Mouse (Mus musculus) G1E-ER4 (cell line): ENCODE measurements around the gene Nrtn. TPM values are rescaled to one million over a fixed set of nuclear protein-coding genes. Genes with fewer than 3 reads are reported as not detected.

Experiments
- GATA1 ChIP-seq: IDR thresholded peaks from one replicate; pipeline ENCODE4 v1.8.0; 2012; ENCODE audit warnings: low read length, inconsistent platforms
- polyA plus RNA-seq: library from polyadenylated mRNA; stranded (reverse); fragments of >175 nt; gene quantifications from 2 replicates; pipeline ENCODE4 v1.2.3, GENCODE M21; 2012

The Nrtn gene
- polyA plus RNA-seq, 1 experiment, result not detected

DNA sequence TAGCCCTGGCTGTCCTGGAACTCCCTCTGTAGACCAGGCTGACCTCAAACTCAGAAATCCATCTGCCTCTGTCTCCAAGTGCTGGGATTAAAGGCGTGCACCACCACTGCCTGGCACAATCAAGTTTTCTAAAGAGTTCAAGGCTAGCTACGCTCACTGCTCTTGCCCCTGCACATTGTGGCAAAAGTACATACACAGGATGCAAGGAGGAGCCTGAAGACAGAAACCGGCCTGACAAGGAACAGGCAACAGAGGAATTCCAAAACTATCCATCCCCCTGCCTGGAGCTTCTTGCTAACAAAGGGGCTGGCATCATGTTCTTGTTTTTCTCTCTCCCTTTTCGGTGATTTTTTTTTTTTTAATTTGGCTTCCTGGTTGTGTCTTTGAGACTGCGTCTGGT lies 13.2 kb downstream of the Nrtn start:
- TF ChIP-seq GATA1, result no peak

DNA sequence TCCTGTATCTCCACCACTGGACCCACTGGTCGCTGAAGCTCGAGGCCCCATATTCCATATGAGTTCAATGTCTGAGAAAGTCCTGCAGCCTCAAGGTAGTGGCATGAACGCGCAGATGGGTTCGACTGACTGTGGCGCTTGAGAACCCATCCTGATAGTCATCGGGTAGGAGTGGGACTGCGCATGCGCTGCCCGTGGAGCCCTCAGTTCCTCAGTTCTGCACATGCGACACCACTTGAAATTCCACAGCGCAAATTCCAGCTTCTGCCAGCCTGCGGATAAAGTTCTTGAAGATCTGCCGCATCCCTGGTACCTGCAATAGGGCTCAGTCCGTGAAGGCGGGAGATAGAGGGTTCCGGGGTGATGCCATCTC lies 16.6 kb downstream of the Nrtn start:
- no peak for TF ChIP-seq GATA1

DNA sequence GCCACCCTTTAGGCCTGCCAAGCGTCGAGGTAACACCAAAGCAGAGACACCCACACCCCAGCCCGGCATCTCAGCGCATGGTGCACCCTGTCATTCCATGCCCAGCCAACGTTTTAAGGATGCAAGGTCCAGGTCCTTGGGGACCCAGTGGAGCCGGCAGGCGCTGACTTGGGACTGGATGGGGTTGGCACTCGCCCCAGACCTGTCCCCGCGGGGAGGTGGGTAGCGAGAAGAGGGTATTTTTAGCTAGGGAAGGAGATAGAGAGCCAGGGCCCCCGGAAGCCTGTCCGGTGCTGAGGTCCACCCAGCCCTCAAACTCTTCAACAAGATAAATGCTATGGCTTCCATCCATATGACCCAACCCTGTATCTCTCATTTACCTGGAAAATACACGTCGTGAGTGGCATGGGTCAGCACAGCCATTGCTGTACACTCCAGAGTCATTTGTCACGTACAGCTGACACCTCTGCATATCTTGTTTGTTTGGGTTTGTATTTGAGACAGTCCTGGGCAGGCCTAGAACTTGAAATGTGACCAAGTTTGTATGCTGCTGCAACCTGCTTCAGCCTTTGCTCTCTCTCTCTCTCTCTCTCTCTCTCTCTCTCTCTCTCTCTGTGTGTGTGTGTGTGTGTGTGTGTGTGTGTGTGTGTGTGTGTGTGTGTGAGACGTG lies 17.1 kb downstream of the Nrtn start:
- TF ChIP-seq GATA1, result no peak

DNA sequence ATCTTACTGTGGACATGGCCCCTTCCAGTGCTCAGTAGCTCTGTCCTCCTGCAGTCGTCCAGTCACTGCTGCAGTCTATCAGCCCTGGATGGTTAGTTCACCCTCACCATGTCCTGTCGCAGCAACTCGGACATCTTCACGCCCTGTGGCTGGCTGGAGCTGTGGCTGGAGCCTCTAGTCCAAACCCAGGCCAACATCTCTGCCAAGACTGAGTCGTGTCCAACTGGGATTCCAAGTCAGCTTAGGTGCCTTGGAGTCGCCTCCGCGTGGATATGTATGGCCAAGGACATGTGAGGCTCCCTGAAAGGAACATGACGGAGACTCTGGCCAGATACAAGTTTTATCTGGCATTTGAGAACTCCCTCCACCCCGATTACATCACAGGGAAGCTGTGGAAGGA lies 19.1 kb downstream of the Nrtn start:
- TF ChIP-seq GATA1, result no peak

DNA sequence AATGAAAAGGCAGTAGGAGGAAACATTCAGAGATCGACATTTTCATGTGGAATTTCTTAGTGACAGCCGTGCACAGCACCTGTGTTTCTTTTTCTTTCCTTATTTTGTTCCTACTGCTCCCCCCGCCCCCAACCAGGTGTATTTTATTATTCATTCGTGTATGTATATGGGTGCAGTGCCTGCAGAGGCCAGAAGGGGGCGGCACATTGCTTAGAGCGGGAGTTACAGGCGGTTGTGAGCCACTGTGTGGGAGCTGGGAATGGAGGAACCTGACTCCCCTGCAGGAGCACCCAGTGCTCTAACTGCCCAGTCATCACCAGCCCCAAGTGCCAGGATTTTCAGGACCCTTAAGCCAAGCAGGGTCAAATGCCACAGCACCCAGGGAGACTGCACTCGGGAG lies 20.8 kb downstream of the Nrtn start:
- TF ChIP-seq GATA1, result no peak

DNA sequence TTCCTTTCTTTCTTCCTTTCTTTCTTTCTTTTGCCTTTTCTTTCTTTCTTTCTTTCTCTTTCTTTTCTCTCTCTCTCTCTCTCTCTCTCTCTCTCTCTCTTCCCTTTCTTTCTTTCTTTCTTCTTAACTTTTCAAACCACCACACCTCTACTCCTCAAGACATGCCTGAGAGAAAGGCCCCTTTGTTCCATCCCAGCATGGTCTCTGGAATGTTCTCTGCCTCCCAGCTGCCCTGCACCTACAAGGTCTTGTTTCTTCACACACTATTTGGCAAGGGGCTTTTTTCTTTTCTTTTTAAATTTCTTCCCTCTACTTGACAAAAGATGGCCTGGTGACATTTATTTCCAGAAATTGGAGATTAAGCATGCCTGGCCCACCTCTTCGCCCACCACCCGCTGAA lies 27.7 kb downstream of the Nrtn start:
- no peak for TF ChIP-seq GATA1

DNA sequence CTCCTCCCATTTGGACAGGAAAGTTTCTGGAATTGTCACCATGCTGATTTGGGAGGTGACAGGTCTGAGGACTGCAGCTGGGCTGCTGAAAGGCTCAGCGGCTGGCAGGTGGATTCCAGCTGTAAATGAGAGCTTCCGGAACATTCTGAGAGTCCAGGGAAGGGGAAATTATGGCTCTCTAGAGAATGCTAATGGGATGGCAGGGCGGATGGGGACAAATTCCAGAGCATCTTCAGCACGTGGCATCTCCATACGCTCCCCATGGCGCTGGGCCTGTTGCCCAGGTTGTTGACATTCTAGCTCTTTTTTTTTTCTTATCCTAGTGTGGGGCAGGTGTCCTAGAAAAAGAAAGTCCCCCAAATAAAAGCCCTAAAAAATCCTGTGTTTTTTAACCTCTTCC lies 28.2 kb downstream of the Nrtn start:
- no peak for TF ChIP-seq GATA1

DNA sequence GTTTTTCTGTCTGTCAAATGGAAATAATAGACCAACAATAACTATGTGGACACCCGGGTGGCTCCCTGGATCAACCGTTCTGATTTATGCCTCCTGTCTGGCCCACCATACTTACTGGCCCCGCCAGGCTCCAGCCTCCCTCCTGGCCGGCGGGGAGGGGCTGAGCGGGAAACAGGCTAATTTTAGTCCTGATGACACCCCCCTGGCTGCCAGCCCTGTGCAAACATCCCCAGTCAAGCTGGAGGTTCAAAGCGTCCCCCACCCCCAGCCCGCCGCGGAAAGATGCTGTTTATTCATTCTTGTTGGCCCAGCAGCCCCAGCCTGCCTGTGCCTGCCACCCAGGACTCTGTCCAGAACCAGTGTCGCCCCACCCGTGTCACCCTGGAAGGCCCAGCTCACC lies 29.2 kb downstream of the Nrtn start:
- no peak for TF ChIP-seq GATA1

DNA sequence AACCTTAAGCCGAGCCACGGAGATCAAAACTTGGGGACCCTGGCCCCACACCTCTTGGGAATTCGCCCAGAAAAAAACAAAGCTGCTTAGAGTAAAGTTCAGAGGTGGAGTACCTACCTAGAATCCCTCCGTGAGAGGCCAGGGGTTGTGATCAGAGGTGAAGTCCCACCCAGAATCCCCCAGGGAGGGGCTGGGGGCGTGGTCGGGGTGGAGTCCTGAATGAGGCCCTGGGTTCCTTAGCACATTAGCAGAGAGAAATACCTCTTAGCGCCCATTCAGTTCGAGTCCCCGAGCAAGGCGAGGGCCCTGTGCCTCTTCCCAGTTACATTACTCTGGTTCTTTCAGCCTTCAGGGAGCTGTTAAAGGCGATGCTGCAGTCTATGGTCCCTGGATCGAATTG lies 29.7 kb downstream of the Nrtn start:
- no peak for TF ChIP-seq GATA1

DNA sequence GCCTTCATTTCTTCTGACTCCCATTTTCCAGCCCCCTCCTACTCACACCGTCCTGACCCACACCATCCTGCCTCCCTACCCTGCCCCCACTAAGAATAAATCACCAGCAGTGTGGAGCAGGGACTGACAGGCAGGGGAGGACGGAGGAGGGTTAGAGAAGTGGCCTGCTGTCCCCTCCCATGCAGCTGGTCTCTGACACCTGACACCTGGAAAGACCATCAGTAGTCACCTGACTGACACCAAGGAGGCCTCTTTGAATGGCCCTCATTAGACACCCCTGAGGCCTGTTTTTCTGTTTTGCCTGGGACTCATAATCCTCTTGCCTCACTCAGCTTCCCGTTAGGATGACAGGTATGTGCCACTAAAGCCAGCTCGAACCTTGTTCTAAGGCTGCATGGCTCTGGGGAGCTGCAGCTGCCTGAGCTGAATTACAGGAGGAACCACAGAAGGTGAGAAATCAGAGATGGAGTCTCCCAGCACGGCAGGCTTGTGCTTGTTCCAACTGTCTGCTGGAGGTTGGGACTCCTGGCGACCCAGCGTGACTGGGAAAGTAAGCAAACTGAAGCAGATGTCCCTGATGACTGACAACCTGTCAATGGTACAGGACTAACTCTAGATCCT lies 30.2 kb downstream of the Nrtn start:
- no peak for TF ChIP-seq GATA1

DNA sequence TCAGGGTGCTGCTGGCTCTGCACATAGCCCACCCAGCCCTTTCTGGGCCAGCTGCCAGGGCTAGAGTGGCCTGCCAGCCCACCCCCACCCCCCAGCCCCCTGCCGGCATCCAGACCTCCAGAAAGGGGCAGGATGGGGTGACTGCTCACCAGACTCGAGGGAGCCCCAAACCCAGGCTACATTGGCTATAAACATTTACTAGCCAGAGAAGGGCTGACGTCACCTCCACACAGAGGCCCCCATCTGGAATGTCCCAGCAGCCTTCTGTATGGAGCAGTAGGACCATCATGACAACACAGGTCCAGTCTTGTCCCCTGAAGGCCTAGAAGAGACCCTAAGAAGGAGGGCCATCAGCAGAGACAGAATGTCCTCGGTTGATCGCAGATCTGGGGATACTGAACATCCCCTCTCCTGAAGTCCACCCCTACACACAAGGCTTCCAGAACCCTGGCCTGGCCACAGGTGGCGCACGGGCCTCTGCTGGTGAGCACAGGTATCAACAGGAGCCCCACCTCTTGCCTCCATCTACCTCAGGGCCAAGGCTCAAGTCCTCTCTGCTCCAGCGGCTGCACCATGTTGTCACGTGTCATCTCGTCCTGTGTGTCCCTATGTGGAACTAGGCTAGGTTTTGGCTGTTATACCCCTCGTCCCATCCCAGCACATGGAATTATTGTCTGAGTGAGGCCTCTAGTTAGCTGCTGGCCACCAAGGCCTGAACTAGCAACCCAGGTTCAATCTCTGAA lies 33.7 kb downstream of the Nrtn start:
- TF ChIP-seq GATA1, result no peak

DNA sequence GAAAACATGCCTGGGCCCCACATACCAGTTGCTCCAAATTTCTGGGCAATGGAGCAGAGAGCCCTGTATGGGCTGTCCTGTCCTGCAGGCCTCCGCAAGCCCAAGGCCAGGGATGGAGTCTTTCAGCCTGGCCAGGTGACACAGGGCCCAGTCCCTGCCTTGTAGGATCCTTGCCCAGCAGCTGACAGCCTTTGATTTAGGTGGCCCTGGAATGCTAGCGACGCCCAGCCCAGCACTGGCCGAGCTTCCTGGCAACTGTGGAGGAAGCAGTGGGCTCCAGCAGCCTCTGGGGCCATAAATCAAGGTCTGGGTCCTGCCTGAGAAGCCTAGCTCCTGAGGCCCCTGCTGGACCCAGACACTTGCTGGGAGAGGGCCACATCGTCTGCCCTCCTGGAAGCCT lies 34.9 kb downstream of the Nrtn start:
- no peak for TF ChIP-seq GATA1

DNA sequence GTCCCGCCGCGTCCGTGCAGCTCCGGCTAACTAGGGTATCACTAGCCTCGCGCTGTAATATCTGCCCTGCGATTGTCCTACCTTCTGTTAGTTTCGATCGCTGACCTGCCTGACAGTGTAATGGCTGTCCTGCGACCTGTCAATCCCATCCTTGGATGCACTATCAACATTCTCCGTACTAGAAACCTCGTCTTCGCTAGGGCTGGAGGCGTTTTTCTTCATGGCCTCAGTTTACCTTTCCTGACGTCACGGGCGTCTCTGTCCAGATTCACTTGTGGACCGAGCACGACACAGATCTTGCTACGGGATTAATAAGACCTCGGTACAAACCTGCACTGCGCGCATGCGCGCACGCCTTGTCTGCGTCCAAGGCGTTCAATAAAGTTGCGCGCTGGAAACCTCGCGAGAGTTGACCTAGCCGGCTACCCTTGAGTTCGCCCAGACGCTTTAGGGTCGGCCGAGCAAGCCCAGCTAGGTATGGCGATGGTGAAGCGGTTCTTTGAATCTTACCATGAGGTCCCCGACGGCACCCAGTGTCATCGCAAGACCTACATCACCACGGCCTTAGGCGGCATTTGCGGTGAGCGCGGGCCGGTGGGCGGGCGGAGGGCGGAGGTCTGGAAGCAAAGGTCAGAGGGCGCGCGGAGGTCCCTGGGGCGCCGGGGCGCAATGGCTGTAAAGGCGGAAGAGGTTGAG lies 39.8 kb downstream of the Nrtn start, which contains the start of the genes Ndufa11 and Vmac:
Gene Ndufa11 (plus strand): TSS at position 405 of the 696 bp plus-strand sequence.
Gene Vmac (minus strand): TSS at position 660 of the 696 bp plus-strand sequence.
- no peak for TF ChIP-seq GATA1

DNA sequence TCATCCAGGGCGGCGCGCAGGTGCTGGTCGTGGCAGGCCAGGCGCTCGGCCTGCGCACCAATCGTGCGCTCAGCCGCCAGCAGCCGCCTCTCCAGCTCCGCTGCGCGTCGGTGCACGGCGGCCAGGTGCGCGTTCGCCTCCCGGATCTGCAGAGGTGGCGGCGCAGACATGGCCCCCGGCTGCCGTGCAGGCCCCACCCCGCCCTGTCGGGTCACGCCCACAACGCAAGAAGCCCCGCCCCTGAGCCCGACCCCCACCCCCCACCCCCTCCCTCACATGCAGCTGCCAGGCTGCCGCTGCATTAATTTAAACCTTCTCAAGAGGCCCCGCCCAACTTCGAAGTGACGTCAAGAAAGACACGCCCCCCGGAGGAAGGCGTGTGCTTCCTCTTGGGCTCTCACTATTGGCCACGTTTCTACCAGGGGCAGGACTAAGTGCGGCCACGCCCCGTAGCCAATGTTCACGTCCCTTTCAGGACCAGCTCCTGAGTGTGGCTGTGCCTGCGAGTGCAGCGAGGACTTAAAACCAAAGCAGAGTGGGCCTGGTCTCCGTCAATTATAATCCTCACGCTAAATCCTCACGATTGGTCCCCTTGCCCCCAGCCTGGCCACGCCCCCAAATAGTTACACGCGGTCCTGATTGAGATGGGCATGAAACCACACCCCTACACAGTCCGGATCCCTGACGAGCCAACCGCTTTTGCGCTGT lies 40.5 kb downstream of the Nrtn start:
- no peak for TF ChIP-seq GATA1

DNA sequence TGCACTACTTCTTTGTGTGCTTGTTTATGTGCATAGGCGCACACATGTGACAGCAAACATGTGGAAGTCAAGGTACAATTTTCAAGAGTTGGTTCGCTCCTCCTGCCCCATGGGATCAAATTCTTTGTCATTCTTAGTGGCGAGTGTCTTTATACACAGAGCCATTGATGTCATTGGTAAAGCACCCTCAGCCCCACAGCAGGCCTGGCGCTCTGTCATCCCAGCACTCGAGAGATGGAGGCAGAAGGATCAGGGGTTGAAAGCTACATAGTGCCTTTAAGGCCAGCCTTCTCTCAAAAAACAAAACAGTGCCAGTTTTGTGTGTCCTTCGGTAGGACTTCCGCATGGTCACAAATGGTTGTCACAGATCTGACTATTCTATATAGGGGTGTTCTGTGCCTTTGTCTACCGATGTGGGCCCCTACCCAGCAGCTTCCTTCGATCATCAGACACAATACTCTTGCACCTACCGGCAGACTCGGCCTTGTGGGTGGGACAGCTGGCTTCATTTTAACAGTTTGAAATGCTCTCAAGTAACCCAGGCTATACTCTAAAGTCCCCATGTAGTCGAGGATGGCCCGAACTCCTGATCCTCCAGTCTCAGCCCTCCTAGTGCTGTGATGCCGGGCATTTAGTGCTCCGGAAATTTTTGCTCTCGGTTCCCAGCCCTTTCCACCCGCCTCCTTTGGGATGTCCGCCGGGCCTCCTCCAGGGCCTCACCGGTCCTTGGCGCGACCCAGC lies 41.2 kb downstream of the Nrtn start:
- no peak for TF ChIP-seq GATA1
